Mouse (Mus musculus) kidney, postnatal 25 days (tissue): ENCODE data around the gene Gch1.

Experiments
- DNase-seq, 2 experiments: peaks; one replicate each; pipeline ENCODE4 v3.0.0; 2021; ENCODE audit warnings: mixed read lengths in 2 of 2

The Gch1 gene

DNA sequence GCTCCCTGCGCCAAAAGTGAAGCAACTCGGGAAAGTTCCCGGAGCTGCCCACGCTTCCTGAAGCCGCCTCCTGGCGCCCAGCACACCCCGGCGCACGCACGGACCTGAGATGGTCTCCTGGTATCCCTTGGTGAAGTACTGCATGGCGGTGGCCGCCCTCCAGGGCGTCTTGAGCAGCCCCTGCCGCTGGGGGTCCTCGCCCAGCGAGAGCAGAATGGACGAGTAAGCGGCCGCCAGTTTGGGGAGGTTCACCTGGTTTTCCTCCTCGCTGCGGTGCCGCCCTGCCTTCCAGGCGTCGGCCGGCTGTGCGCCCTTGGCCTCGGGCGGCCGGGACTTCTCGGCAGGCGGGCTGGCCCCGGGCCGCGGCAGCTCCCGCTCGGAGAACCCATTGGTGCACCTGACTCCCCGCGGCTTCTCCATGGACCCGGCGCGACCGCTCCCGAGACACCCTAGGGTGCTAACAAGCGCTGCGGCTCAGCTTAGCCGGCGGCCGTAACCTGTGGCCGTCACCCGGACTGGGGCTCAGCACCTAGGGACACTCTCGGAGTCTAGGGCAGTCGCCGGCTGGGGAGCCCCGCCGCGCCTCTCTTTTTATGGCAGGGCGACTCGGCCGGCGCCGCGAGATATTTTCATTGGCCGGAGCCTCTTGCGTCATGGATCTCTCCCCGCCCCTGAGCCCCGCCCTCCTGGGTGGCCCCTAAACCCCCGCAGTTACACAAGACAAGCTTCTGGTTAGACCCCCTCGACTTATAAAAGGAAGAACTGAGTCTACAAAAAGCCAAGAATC lies at the start of gene Gch1:
TSS of gene Gch1 (minus strand) at position 566 of the 787 bp plus-strand sequence.
- DNase-seq, result peak; percentile 83 to 90

DNA sequence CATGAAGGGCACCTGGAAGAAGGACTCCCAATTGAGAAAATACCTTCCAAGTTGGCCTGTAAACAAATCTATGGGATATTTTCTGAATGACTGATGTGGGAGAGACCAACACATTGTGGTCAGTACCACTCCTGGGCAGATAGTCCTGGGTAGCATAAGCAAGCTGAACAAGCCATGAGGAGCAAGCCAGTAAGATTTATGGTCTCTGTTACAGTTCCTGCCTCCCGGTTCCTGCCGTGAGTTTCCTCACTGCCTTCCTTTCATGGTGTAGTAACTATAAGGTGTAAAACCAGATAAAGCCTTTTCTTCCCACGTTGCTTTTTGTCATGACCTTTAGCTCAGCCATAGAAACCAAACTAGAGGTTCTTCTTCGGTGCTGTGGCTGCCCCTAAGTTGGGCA lies 48.1 kb upstream of the Gch1 start:
- DNase-seq, result no peak

DNA sequence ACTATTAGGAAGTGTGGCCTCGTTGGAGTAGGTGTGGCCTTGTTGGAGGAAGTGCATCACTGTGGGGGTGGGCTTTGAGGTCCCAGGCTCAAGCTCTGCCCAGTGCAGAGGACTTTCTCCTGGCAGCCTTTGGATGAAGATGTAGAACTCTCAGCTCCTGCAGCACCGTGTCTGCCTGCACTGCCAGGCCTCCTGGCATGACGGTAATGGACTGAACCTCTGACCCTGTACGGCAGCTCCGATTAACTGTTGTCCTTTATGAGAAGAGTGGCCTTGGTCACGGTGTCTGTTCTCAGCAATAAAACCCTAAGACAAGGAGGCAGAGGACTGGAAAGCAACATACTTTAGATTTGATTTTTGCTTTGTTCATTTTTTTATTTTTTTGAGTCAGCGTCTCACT lies 47.3 kb upstream of the Gch1 start:
- no peak for DNase-seq

DNA sequence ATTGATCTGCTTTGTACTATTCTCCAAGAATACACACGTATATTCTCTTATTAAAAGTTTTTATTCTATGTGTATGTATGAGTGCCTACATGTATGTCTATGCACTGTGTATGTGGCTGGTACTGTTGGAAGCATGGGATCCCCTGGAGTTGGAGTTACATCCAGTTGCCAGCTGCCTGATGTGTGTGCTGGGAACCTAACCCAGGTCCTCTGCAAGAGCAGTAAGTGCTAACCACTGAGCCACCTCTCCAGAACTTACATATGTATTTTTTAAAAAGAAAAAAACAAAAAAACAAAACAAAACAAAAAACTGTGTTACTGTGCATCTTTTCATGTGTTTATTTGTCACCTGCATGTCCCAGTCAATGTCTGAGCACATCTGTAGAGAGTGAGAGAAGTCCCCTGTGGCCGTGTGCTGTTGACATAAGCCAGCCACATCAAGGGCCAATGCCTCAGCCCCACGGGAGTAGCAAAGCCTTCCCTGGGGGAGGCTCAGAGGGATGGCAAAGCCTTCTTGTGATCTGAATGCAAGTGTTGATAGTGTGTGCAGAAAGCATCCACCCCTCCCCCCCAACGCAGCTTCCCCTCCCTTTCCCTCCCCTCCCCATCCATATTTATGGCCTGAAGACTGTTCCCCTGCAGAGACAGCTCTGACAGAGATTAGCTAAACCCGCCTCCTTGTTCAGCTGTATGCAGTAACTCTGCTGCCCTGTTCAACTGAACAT lies 45.5 kb upstream of the Gch1 start:
- no peak for DNase-seq

DNA sequence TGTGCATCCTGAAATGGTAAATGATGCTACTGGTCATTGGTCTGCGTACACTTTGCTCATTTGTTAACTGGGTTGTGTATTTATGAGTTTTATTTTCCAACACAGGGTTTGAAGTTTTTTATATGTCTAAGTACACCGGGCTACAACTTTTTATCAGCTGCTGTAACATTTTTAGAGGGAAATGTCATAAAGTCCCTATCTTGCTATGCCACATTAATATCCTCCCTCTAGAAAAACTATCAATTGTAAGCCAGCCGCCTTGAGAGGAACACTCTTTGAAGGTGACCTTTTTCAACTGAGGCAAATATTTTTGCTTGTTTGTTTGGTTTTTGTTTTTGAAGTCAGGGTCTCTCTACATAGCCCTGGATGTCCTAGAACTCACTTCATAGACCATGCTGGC lies 44.8 kb upstream of the Gch1 start:
- DNase-seq, result no peak

DNA sequence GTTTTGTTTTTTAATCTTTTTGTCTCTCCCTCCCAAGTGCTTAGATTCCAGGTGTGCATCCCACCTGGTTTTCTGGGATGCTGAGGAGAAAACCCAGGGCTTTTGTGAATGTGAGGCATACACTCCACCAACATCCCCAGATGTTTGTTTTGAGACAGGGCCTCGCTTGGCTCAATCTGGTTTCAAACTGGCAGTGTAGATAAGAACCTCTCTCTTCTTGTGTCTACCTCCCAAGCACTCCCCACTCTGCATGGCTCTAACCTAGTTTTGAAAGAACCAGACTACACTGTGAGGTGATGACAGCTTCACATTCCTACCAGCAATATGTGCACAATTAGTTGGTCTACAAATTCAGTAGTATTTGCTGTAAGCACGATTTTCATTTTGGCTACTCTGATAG lies 44.4 kb upstream of the Gch1 start:
- DNase-seq, result no peak

DNA sequence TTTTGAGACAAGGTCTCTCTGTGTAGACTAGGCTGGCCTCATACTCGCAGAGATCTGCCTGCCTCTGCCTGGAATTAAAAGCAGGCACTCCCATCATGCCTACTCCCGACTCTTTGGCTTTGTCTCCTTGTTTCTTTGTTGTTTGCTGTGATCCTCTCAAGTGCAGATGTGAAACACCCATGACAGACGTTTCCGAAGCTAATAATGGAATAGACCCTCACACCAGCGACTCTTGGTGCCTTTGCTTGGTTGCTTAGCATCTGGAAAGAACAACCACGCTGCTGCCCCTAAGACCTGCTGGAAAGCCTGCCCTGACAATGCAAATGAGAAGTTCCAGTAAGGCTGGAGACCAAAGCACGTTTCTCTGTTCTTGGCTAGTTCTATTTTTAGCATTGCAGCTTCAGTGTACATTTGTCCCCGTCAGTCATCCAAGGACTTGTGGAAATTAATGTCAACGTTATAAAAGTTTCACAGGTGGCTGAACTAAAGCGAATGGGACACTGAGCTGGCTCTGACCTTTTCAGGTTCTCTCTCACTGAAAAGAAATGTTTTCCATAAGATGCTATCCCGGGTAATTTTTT lies 40.7 kb upstream of the Gch1 start:
- no peak for DNase-seq

DNA sequence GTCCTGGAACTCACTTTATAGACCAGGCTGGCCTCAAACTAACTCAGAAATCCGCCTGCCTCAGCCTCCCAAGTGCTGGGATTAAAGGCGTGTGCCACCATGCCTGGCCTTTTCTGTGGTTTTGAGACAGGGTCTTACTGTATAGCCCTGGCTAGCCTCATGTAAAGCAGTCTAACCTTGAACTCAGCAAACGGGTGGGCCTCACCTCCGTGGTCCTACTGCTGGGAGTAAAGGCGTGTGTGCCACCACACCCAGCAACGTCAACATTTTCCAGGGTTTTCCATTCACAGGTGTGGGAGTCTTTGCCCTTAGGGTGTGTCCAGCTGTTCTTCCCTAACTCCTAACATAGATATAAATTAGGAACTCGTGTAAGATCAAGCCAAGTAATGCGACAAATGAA lies 36.7 kb upstream of the Gch1 start:
- DNase-seq, result no peak

DNA sequence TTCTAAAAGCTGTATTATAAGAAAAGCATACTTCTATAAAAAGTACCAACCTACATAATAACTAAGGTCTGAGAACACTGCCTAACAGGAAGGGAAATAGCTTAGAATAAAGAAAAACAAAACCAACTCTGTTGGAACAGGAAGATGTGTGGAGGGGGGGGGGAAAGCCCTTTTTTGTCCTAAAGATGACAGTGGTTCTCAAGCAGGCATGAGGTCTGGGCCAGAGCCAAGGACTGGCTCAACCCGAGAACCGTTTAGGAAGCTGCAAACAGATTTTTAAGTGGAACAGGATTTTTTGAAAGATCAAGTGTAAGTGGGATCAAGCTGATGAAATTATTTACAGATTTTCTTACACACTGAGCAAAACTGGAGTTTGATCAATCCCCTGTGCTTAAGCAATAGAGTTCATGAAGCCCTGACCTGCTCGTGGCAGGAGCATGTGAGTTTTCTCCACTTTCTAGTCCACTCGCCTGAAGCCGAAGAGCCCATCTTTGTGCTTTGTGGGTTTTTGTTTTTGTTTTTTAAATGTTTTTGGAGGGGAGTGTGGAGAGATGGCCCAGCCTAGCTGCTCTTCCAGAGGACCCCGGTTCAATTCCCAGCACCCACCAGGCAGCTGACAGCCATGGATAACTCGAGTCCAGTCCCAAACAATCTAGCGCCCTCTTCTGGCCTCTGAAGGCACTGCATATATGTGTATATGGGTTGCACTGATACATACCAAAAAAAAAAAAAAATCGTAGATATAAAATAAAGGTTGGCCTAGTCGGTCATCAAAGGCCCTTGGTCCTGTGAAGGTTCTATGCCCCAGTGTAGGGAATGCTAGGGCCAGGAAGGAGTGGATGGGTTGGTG lies 35.5 kb upstream of the Gch1 start:
- DNase-seq, result peak in 1 of 2 experiments; percentile 9

DNA sequence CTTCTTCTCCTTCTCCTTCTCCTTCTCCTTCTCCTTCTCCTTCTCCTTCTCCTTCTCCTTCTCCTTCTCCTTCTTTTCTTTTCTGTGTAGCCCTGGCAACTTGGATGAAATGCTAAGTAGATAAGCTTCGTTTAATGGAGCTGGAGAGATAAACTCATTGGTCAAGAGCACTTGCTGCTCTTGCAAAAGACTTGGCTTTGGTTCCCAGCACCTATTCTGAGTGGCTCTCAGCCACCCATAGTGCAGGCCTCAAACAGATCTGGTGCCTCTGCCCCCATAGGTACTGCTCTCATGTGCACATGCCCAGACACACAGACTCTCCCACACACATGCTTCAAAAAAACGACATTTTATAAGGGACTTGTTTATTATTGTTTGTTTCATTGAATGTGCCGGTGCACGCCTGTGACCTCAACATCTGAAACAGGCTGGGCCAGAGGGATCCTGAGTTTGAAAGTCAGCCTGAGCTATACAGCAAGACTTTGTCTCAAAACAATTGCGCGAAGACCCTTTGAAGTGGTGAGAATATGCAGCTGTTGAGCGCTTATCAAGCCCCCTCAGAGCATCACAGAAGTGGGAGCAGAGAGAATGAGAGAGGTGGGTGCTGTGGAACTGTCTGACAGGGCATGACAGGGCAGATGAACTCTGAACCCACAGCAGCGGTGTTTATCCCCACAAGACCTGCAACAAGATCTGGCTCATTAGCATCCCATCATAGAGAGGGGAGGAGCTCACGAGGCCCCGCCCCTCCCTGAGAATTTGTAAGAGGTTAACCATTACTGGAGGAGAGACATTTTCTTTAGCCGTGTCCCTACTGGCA lies 33.6 kb upstream of the Gch1 start:
- no peak for DNase-seq

DNA sequence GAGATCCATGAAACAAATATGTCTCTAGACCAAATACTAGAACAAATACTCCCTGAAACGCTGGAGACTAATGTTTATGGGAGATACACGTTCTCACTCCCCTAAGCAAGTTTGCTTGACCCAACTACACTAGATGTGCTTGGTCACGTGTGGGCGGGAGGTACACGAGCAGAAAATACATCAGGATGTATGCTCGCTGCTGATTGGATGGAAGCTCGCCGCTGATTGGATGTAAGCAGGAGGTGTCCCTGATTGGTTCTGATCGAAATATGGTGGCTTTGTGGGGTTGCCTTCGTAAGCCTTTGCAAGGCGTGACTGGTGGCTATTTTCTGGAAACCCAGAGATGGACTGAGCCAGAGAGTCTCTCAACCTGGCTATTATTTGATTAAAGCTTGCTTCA lies 32.4 kb upstream of the Gch1 start:
- no peak for DNase-seq

DNA sequence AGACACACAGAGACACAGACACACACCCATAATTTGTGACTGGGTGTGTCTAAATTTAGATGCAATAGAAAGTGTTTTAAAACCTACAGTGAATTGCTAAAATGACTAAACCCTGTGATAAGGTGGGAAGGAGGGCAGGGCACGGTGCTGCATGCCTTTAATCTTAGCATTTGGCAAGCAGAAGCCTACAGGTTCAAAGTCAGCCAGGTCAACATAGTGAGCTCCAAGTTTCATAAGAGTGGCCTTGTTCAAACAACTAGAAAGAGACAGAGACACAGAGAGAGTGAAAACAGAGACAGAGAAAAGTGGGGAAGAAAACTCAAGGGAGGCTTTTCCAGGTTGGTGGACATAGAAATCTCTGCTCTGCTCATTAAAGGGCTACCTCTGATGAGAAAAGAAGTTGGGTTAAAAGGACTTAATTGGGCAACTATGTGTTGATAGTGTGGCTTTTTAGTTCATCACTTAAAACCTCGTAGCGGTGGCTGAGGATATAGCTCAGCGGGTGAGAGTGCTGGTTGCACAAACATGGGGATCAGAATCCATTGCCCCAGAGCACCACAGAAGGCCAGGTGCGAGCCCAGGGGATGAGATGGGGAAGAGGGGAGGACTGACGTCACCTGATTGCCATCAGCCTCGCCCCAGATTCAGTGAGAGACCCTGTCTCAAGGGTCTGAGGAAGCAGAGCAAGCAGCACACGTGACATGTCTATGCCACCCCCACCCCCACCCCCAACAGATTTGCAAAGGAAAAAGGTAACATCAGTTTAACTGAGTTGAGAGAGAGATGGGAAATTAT lies 31.2 kb upstream of the Gch1 start:
- DNase-seq, result no peak

DNA sequence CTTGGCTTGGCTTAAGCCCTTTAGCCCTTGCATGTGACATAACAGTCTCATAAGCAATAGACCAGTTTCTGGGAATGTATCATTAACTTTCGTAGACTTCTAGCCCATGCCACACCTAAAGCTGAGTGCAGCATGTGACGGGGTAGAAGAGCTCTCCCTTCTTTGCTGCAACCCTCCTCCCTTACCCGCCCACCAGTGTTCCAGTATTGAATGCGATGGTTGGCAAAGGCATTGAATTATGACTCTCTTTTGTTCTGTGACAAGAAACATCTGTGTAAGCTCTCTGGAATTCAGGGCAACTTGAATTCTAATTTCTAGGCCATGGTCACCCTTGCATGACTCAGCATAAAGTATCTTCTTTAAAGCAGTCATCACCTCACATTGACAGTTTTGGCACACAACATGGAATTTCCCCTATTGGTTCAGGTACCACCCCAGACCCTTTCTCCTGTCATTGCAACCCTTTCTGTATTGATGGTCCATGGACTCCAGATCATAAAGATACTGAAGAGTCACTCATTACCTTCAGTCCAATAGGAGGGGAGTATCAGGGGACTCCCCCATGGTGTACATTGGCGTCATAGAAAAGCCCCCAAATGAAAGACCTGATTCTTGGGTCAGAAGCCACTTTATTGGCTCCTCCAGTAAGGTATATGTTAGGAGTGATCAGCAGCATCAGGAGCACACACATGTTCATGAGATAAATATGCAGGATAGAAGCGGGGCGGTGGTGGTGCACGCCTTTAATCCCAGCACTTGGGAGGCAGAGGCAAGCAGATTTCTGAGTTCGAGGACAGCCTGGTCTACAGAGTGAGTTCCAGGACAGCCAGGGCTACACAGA lies 29.8 kb upstream of the Gch1 start:
- DNase-seq, result no peak

DNA sequence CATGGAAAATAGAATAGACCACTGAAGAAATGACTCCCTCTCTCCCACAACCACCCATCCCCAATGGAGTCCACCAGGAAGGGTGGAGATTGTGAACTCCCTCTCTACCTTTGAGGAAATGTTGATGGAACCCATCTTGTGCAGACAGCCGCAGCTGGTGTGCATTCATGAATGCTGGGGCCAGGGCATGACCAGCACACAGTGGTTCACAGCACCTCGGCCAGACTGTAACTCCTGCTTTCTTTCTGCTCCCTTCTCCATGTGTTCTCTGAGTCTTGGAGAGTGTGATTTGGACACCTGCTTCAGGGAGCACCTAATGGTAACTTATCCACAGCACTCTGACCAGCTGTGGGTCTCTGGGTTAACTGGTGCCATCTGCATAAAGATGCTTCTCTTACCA lies 27.3 kb upstream of the Gch1 start:
- DNase-seq, result no peak

DNA sequence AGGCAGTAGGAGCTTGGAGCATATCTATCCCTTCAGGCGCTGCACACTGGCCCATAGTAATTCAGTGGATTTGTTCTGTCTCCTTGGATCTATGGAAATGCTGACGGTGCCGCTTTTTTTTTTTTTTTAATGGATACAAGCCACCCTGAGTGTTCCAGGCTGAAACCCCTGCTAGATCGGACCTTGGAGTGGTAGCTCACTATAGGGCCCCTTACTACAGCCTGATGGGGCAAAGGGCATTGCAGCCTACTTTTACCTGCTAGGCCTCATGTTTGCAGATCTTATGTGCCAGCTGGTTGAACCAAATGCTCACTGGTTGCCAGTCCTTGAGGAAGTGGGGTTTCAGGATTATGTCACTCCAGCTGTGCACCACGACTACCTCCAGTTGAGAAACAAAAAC lies 25.2 kb upstream of the Gch1 start:
- no peak for DNase-seq

DNA sequence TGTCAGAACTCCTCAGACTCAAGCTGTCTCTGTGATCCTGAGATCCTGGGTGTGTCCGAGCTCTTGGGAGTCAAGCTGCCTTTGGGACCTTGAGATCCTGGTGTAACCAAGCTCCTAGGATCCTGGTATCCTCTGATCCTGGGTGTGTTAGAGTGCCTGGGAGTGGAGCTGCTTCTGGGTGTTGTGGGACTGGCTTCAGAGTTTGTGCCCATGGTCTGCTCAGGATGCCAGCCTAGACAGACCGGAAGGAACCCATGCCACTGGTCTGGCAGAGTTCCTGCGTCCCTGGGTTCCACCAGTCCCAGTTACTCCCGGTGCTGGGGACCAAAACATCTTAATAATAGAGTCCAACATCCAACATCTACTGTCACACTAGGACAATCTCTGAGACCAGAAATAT lies 24.1 kb upstream of the Gch1 start:
- DNase-seq, result no peak

DNA sequence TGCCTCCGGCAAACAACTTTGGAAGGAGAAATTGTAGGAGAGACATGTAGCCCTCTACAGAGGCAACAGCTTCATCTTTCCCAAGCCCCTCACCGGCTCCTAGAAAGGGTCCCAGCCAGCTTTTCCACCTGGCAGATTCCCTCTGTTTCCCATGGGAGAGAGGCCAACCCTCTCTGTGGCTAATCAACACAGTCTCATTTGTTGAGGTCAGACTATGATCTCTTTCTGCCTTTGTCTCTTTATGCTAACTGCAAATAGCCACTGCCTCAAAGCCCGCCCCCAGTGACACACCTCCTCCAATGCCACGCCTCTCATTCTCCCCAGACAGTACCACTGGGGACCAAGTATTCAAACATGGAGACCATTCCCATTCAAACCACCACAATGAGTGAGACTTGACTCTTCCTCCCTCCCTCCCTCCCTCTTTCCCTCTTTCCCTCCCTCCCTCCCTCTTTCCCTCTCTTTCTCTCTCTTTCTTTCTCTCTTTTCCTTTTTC lies 20.5 kb upstream of the Gch1 start:
- DNase-seq, result no peak

DNA sequence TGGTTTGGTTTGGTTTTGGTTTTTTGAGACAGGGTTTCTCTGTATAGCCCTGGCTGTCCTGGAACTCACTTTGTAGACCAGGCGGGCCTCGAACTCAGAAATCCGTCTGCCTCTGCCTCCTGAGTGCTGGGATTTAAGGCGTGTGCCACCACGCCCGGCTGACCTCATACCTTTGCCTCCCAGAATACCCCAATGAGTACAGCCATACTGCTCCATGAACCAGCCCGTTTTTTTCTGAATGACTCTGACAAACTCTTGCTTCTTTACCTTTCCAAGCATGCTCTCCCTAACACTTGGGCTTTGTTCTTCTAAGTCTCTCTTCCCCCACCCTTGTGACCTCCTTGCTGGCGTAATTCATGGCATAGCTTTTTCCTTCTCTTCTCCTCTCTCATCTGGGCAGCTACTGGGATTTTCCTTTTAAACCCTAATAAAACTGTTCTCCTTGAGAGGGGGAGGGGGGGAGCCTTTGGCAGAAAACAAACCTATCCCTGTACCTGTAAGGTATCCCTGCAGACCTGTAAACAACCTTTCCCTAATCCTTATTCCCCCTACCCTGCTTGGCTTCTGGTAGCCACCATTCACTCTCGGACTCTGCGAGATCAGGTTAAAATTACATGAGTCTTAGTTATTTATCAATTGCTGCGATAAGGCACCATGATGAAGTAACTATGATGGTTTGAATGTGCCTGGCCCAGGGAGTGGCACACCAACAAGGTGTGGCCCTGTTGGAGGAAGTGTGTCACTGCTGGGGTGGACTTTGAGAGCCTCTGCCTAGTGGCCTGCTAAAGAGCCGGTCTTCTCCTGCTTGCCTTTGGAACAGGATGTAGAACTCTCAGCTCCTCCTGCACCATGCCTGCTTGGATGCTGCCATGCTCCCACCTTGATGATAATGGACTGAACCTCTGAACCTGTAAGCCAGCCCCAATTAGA lies 19.6 kb upstream of the Gch1 start:
- no peak for DNase-seq

DNA sequence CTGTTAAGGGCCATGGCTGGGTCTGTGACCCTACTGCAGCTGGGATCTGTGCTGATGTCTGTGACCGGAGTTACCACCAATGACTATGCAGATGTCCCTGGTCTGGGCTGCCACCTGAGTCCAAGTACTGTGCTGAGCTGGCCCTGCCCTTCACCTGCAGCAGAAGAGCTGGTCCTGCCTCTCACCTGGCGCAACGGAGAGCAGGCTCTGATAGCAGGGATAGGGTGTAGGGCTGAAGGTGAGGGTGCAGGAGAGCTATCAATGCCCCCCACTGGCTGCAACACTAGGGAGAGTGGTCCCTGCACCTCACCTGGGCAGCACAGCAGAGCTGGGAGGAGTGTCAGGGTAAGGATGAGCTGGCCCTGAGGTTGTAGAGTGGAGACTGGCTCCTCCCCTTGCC lies 17.4 kb upstream of the Gch1 start:
- DNase-seq, result no peak
